Mouse (Mus musculus) bone marrow macrophage, adult 2 months (primary cell): Measurements from ENCODE around the gene Fam133b.

Experiments used
- CTCF ChIP-seq: IDR thresholded peaks from 2 replicates; pipeline ENCODE4 v1.5.1; 2012; ENCODE audit warnings: low read depth, mild to moderate bottlenecking, low read length, moderate library complexity
- POLR2A ChIP-seq: IDR thresholded peaks from 2 replicates; pipeline ENCODE4 v1.6.1; 2012; ENCODE audit warnings: mild to moderate bottlenecking, low read depth, low read length, borderline replicate concordance

DNA sequence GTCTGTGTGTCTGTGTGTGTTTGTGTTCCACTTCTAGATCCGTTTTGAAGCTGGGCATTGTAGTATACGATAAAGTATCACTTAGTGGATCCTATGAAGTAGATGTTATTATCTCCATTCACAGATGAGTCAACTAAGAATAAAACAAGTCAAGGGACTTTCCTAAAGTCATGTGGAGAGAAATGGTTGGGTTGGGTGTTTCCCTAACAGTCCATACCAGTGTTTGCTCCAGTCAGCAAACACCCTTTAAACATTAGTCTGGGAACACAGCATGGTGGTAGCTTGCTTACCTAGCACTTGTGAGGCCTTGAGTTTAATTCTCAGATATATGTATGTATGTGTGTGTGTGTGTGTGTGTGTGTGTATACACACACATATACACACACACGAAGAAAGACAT, 34.1 kb upstream of the Fam133b start:
- TF ChIP-seq CTCF (no peak), POLR2A (no peak)
